Mouse (Mus musculus) CD8-positive naive resting alpha-beta T cell, adult 2 months (primary cell): ENCODE data around the gene Serpinb1a.
A peak's percentile ranks its signal among the peaks of the same experiment; 100 is the strongest.
"Not testable (repeated sequence)": the region's sequence is repeated elsewhere in the genome, so short reads cannot be mapped to it uniquely, and the experiment has no call there.

Experiments
- DNase-seq, 2 experiments: peaks; one replicate each; pipeline ENCODE4 v3.0.0; 2022; ENCODE audit warnings: low read depth in 2 of 2, low spot score in 2 of 2

The Serpinb1a gene

GRCm38 (mm10) chr13:32850668-32851404 is at the start of gene Serpinb1a:
Gene Serpinb1a, minus strand, starts transcription at chr13:32851185.
- DNase-seq: no peak

- DNase-seq: peak in 1 of 2 experiments; percentile 10
These were observed 49.7 kb upstream of the Serpinb1a start for GRCm38 (mm10) chr13:32900639-32901038.

- not testable (repeated sequence) for DNase-seq
These were observed 48.1 kb upstream of the Serpinb1a start for GRCm38 (mm10) chr13:32899114-32899513.

- no peak for DNase-seq
These were observed 47.1 kb upstream of the Serpinb1a start, which contains the start of gene Serpinb1c for GRCm38 (mm10) chr13:32898111-32898510. Gene Serpinb1c, minus strand, starts transcription at chr13:32898211.

GRCm38 (mm10) chr13:32896931-32897330 is 45.9 kb upstream of the Serpinb1a start:
- DNase-seq: no peak

GRCm38 (mm10) chr13:32884755-32885154 is 33.8 kb upstream of the Serpinb1a start:
- no peak for DNase-seq

- no peak for DNase-seq
These were observed 22.9 kb upstream of the Serpinb1a start for GRCm38 (mm10) chr13:32873862-32874261.

GRCm38 (mm10) chr13:32868843-32869242 is 17.9 kb upstream of the Serpinb1a start:
- no peak for DNase-seq

- not testable (repeated sequence) for DNase-seq
These were observed 17.2 kb upstream of the Serpinb1a start for GRCm38 (mm10) chr13:32868233-32868632.

GRCm38 (mm10) chr13:32867030-32867429 is 16.0 kb upstream of the Serpinb1a start:
- DNase-seq: no peak

- peak; percentile 37 to 55 for DNase-seq
These were observed 15.5 kb upstream of the Serpinb1a start for GRCm38 (mm10) chr13:32866484-32866883.

- DNase-seq: no peak
These were observed 14.6 kb upstream of the Serpinb1a start for GRCm38 (mm10) chr13:32865591-32865990.

GRCm38 (mm10) chr13:32864529-32864928 is 13.5 kb upstream of the Serpinb1a start:
- DNase-seq: not testable (repeated sequence)

- DNase-seq: no peak
These were observed 12.5 kb upstream of the Serpinb1a start for GRCm38 (mm10) chr13:32863456-32863855.

GRCm38 (mm10) chr13:32860821-32861220 is 9.8 kb upstream of the Serpinb1a start:
- no peak for DNase-seq

GRCm38 (mm10) chr13:32853073-32853472 is 2.1 kb upstream of the Serpinb1a start:
- no peak for DNase-seq

GRCm38 (mm10) chr13:32852539-32852938 is 1.6 kb upstream of the Serpinb1a start:
- DNase-seq: no peak

- DNase-seq: no peak
These were observed 982 bp upstream of the Serpinb1a start for GRCm38 (mm10) chr13:32851967-32852366.

GRCm38 (mm10) chr13:32850156-32850555 is 829 bp downstream of the Serpinb1a start:
- no peak for DNase-seq

- DNase-seq: no peak
These were observed 1.4 kb downstream of the Serpinb1a start for GRCm38 (mm10) chr13:32849531-32850123.

GRCm38 (mm10) chr13:32849092-32849491 is 1.9 kb downstream of the Serpinb1a start:
- DNase-seq: no peak

- DNase-seq: no peak
These were observed 4.8 kb downstream of the Serpinb1a start for GRCm38 (mm10) chr13:32846221-32846620.
